Mouse (Mus musculus) liver, embryonic 15.5 days (tissue): Measurements from ENCODE around the gene Usp25. TPM values are rescaled to one million over a fixed set of nuclear protein-coding genes. Genes with fewer than 3 reads are reported as not detected.
A peak's percentile ranks its signal among the peaks of the same experiment; 100 is the strongest.

Experiments
- ATAC-seq: fragments of 200-750 bp; cut with Nextera tagmentation; 2 replicates; pipeline ENCODE4 v1.8.0; 2017; ENCODE audit warnings: moderate number of reproducible peaks, mild to moderate bottlenecking, moderate library complexity; ENCODE audit not compliant: insufficient read depth
- H3K27ac ChIP-seq: fragments of 300-500 bp; sonication (generic); replicated peaks from 2 replicates; pipeline ENCODE4 v1.5.1; 2015; ENCODE audit warnings: mild to moderate bottlenecking, inconsistent platforms
- H3K27me3 ChIP-seq: fragments of 300-500 bp; sonication (generic); 2 replicates; pipeline ENCODE4 v1.6.1; 2015; ENCODE audit warnings: mild to moderate bottlenecking, inconsistent platforms
- H3K36me3 ChIP-seq: fragments of 300-500 bp; sonication (generic); replicated peaks from 2 replicates; pipeline ENCODE4 v1.6.1; 2015; ENCODE audit warnings: moderate library complexity, mild to moderate bottlenecking, inconsistent platforms
- H3K4me1 ChIP-seq: fragments of 300-500 bp; sonication (generic); replicated peaks from 2 replicates; pipeline ENCODE4 v1.6.1; 2015; ENCODE audit warnings: inconsistent platforms
- H3K4me2 ChIP-seq: fragments of 300-500 bp; sonication (generic); 2 replicates; pipeline ENCODE4 v1.6.1; 2015; ENCODE audit warnings: moderate library complexity, mild to moderate bottlenecking, inconsistent platforms
- H3K4me3 ChIP-seq: fragments of 300-500 bp; sonication (generic); replicated peaks from 2 replicates; pipeline ENCODE4 v1.5.1; 2015; ENCODE audit warnings: mild to moderate bottlenecking, inconsistent platforms
- H3K9ac ChIP-seq: fragments of 300-500 bp; sonication (generic); 2 replicates; pipeline ENCODE4 v1.6.1; 2015; ENCODE audit warnings: moderate library complexity, mild to moderate bottlenecking, inconsistent platforms
- H3K9me3 ChIP-seq: fragments of 300-500 bp; sonication (generic); replicated peaks from 2 replicates; pipeline ENCODE4 v1.6.1; 2016; ENCODE audit warnings: inconsistent platforms
- WGBS: fragments of 180-500 bp; shearing (Covaris S2); methylation state at CpG from one replicate; pipeline ENCODE4 v1.1.7; 2015; ENCODE audit warnings: mixed read lengths; ENCODE audit not compliant: insufficient replicate concordance; 5-methylcytosine and 5-hydroxymethylcytosine counted together
- polyA plus RNA-seq: library from polyadenylated mRNA; unstranded; fragments of >200 nt; fragmentation: Nextera tagmentation; extraction: Ambion mirVana; gene quantifications from 2 replicates; pipeline ENCODE4 v1.2.1, GENCODE M21; 2015

The Usp25 gene
- 39.5 and 41.4 TPM in 2 replicates for polyA plus RNA-seq

DNA sequence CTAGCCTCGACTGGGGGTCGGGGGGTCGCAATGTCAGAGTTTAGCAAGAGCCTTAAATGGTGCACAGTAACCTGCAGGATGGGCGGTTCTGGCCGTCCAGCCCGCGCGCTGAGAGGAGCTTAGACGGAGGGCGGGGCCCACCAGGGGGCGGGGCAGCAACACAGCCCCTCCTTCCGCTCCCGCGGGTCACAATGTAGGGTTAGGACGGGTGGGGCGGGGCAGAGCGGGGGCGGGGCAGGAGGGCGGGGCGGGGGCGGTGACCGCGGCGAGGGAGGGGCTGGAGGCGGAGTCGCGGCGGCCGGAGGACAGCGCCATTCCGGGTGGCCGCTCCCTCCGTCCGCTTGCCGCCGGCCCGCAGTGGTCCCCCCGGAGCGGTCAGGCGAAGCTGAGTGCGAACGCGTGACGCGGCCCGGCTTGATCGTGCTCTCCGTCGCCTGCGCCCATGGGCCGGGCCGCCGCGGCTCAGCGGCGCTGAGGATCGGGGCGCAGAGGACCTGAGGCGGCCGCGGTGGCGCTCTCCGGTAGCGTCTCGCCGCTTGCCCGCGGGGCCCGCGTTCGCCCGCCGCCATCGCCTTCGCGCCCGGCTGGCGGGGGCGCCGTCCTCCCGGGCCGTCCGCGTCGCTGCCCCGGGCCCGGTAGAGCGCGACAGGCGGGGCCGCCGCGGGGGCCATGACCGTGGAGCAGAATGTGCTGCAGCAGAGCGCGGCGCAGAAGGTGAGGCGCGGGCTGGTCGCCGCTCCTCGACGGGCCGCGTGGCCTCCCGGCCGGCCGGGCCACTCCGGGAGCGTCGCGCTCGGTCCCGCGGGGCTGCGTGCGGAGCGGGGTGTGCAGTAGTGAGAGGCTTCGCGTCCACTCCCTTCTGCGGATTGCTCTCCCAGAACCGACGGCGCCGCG is at the start of gene Usp25:
TSS of gene Usp25 (plus strand) at position 280 of the 894 bp plus-strand sequence.
- H3K27me3 ChIP-seq: no peaks in the 10 kb centered on the region
- H3K9ac ChIP-seq: peak within 1 kb of the TSS; percentile 98
- peaks cover 27% of the 10 kb centered on the region for H3K4me1 ChIP-seq
- ATAC-seq: peak; percentile 90
- peak within 1 kb of the TSS; percentile 96 for H3K4me3 ChIP-seq
- WGBS: under 1% methylated on average over 119 of the region's 126 CpGs
- H3K36me3 ChIP-seq: peaks cover 7% of the 10 kb centered on the region
- H3K4me2 ChIP-seq: peak within 1 kb of the TSS; percentile 74
- H3K9me3 ChIP-seq: no peaks in the 10 kb centered on the region
- peak within 1 kb of the TSS; percentile 94 for H3K27ac ChIP-seq

DNA sequence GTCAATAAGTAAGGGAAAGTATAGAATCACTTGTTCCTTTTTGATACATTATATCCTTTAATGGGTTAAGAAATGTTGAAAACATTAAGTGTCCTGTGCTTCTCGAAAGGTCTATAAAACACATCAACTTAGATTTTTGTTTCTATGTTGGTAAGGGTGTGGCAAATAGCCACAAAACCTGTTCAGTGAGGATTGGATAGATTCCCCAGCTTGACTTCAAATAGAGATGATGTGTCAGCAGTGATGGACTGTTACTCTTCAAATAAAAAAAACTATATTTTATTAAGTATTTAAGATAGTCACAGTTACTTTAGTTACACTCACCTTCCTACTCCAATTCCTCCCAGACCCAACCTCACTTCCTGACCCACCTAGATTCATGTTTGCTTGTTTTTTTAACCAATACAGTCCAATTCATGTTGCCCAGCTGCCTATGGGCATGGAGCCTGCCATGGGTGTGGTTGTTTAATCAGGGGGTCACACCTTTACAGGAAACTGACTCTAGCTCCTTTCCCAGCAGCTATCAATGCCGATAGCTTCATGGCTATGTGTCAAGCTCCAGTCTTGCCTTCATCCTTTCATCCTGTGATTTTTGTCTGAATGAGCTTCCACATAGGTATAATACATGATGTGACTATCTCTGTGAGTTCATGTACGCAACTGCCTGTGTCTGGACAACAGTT is 45.8 kb upstream of the Usp25 start:
- Histone ChIP-seq H3K9me3 (no peaks in the 10 kb centered on the region), H3K4me2 (no peak overlapping the region; the same call in 1 of the 2 replicates), H3K36me3 (no peaks in the 10 kb centered on the region), H3K27ac (no peak overlapping the region), H3K4me3 (no peak overlapping the region), H3K4me1 (peaks cover 7% of the 10 kb centered on the region), H3K27me3 (no peaks in the 10 kb centered on the region), H3K9ac (no peak overlapping the region)
- peak; percentile 84 for ATAC-seq
- 59% methylated on average over 3 of the region's 3 CpGs for WGBS

GRCm38 (mm10) chr16:76971211-76971610 is 42.3 kb upstream of the Usp25 start:
- Histone ChIP-seq H3K27me3 (no peaks in the 10 kb centered on the region), H3K9ac (no peak overlapping the region), H3K4me1 (peaks cover 7% of the 10 kb centered on the region), H3K4me3 (no peak overlapping the region), H3K9me3 (no peaks in the 10 kb centered on the region), H3K4me2 (no peak overlapping the region), H3K27ac (no peak overlapping the region), H3K36me3 (no peaks in the 10 kb centered on the region)
- ATAC-seq: no peak
- WGBS: 53% methylated on average over 5 of the region's 5 CpGs

DNA sequence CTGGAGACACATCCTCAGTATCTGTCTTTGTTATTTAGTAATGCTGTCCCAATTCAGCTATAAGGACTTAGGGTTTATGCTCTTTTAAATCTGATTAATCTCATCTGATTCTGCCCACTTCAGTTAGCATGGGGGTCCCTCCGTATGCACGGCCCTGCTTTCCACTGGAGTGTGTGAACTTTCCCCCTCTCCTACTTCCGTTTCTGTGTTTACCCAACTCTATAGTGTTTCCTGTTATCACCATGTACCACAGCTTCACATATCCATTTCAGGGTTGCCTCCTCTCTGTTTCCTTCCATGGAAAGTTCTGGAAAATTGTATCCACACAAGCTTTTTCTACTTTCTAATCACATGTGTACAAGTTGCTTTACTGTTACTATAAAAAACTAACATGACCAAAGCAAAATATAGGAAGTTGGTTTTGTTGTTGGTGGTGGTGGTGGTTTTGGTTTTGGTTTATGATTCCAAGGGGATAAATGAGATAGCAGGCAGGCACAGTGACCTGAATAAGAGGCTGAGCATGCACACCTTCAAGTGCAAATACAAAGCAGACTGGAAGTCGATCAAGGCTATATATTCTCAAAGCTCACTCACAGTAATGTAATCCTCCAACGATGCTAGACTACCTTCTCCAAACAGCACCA is 36.6 kb upstream of the Usp25 start:
- H3K27ac ChIP-seq: no peak overlapping the region
- no peak overlapping the region for H3K9ac ChIP-seq
- no peak for ATAC-seq
- no peaks in the 10 kb centered on the region for H3K36me3 ChIP-seq
- no peaks in the 10 kb centered on the region for H3K27me3 ChIP-seq
- H3K4me1 ChIP-seq: no peaks in the 10 kb centered on the region
- no peaks in the 10 kb centered on the region for H3K9me3 ChIP-seq
- no peak overlapping the region for H3K4me2 ChIP-seq
- WGBS: 39% methylated on average over 5 of the region's 5 CpGs
- H3K4me3 ChIP-seq: no peak overlapping the region

- no peak overlapping the region for H3K4me3 ChIP-seq
- H3K4me1 ChIP-seq: no peaks in the 10 kb centered on the region
- no peaks in the 10 kb centered on the region for H3K9me3 ChIP-seq
- H3K36me3 ChIP-seq: no peaks in the 10 kb centered on the region
- H3K27me3 ChIP-seq: no peaks in the 10 kb centered on the region
- H3K9ac ChIP-seq: no peak overlapping the region
- no peak overlapping the region for H3K27ac ChIP-seq
- no peak overlapping the region for H3K4me2 ChIP-seq
- 70% methylated on average over 6 of the region's 6 CpGs for WGBS
- ATAC-seq: no peak
Observed at GRCm38 (mm10) chr16:76983696-76984095, 29.8 kb upstream of the Usp25 start.

DNA sequence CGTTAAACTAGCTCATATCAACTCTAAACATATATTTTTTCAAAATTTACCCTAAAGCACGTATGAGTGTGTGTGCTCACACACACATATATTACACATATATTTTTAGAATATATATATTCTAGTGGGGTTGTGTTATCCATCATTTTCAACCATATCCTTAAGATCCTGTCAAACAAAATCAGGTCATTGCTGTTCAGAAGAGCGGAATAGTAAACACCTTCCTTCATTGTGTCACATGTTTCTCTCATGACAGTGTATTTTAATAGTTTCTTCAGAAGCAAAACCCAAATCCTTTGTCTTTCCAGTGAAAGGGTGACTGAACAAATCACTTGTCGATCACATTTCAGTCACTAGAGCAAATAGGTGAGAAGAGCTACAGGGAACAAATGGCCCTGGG is 25.8 kb upstream of the Usp25 start:
- Histone ChIP-seq H3K27ac (no peak overlapping the region), H3K4me1 (no peaks in the 10 kb centered on the region), H3K27me3 (no peaks in the 10 kb centered on the region), H3K36me3 (no peaks in the 10 kb centered on the region), H3K4me2 (no peak overlapping the region), H3K9me3 (no peaks in the 10 kb centered on the region), H3K4me3 (no peak overlapping the region), H3K9ac (no peak overlapping the region)
- 60% methylated on average over 4 of the region's 4 CpGs for WGBS
- no peak for ATAC-seq

DNA sequence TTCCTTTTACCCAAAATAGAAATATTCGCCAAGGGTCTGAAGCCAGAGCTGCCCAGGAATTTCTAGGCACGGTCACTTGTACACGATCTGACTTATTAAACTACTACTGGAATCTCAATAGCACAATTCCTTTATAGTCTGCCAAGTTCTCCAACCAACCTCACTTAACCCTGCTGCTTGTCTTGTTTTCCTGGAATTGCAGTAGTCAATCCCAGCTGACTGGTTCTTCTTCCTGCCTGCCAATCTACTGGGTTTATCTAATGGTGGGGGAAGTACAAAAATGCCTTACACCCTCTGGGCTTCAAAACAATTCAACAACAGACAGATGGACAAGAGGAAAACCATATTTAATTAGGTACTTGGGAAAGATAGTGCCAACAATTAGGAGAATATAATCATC is 9.6 kb upstream of the Usp25 start:
- Histone ChIP-seq H3K4me1 (no peaks in the 10 kb centered on the region), H3K27me3 (peaks cover 3% of the 10 kb centered on the region; the same call in 1 of the 2 replicates), H3K36me3 (no peaks in the 10 kb centered on the region), H3K4me3 (no peak overlapping the region), H3K9me3 (no peaks in the 10 kb centered on the region), H3K9ac (no peak overlapping the region), H3K27ac (no peak overlapping the region), H3K4me2 (no peak overlapping the region)
- no peak for ATAC-seq
- 78% methylated on average over 3 of the region's 3 CpGs for WGBS

- Histone ChIP-seq H3K4me3 (no peak overlapping the region), H3K9ac (no peak overlapping the region), H3K27me3 (no peaks in the 10 kb centered on the region), H3K9me3 (no peaks in the 10 kb centered on the region), H3K36me3 (no peaks in the 10 kb centered on the region), H3K27ac (no peak overlapping the region), H3K4me1 (peaks cover 8% of the 10 kb centered on the region), H3K4me2 (no peak overlapping the region)
- no peak for ATAC-seq
- 22% methylated on average over 5 of the region's 5 CpGs for WGBS
Observed at GRCm38 (mm10) chr16:77009173-77009572, 4.3 kb upstream of the Usp25 start.

- ATAC-seq: no peak
- Histone ChIP-seq H3K36me3 (peaks cover 7% of the 10 kb centered on the region), H3K27ac (peak overlapping the region; percentile 94), H3K4me2 (peak overlapping the region; percentile 74), H3K4me3 (peak overlapping the region; percentile 96), H3K27me3 (no peaks in the 10 kb centered on the region), H3K4me1 (peaks cover 29% of the 10 kb centered on the region), H3K9ac (peak overlapping the region; percentile 98), H3K9me3 (no peaks in the 10 kb centered on the region)
- WGBS: 1% methylated on average over 17 of the region's 17 CpGs
Observed at GRCm38 (mm10) chr16:77014321-77015211, 1.1 kb downstream of the Usp25 start.
